Mouse (Mus musculus): ENCODE measurements around the gene Prl8a1.

The Prl8a1 gene

DNA sequence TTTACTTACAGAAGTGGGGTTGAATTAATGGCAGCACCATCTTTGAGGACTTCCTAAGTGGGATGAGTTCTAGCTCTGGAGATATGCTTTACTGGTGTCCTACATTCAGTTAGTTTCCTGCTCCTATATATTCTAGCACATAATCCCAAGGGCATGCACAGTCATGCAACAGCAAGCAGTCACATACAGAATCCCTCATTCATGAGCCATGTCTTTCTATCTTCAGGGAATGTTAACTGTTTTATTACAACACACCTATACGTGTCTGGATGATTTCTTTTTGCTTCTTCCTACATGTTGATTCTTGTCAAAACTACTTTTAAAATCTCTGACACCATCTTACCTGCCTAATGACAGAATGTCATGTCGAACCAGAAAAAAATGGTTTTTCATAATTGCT is at the start of gene Prl8a1:
Gene Prl8a1, minus strand, starts transcription at position 101 of the 400 bp plus-strand sequence.
- CTCF ChIA-PET: no interaction called here

DNA sequence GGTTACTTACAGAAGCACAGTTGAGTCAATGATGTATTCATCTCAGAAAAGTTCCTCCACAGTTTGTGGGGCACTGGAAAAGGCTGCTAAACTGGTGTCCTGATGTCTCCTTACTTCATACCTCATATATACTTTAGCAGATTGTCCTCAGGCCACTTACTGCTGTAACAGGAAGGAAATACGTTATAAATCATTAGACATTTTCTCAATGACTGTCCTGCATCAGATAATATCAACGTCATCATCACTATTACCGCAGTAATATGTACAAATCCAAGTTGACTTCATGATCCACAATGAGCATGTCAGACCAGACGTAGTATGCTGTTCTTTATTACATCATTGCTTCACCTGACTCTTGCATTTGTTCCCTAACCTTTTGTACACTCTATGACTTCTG is 28.5 kb upstream of the Prl8a1 start, which contains the start of gene Prl7b1:
Gene Prl7b1, minus strand, starts transcription at position 101 of the 400 bp plus-strand sequence.
- CTCF ChIA-PET: no interaction called here

DNA sequence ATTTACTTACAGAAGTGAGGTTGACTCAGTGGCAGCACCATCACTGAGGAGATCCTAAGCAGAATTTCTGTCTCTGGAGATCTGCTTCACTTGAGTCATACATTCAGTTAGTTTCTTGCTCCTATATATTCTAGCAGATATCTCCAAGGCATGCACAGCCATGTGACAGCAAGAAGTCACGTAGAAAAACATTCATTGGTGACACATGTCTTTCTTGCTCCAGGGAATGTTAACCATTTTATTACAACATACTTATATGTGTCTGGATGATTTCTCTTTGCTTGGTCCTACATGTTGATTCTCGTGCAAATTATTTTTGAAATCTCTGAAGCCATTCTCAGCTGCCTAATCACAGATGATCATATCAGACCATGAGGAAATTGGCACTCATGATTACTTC is 17.5 kb downstream of the Prl8a1 start, which contains the start of gene Prl8a9:
Gene Prl8a9, minus strand, starts transcription at position 101 of the 400 bp plus-strand sequence.
- CTCF ChIA-PET: no interaction called here

DNA sequence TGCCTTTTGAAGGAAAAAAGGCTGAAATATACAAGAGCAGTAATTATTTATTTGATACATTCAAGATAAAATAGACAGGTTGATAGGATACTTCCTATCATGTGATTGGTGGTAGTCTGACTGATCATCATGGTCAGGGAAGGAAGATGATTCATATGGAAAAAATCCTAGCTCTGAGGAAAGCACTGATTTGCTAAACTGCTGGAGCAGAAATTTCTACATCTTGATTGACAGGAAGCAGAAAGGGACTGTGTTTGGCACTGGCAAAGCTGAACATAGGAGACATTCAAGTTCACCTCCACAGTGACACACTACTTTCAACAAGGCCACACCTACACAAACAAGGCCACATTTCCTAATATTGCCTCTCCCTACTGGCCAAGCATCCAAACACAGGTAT is 28.6 kb downstream of the Prl8a1 start:
- CTCF ChIA-PET: no interaction called here

All from spleen, embryonic (tissue).